Mouse (Mus musculus) heart, embryonic 15.5 days (tissue): ENCODE results near the gene Akr1b3. TPM values are rescaled to one million over a fixed set of nuclear protein-coding genes. Genes with fewer than 3 reads are reported as not detected.
"Not testable (repeated sequence)": the region's sequence is repeated elsewhere in the genome, so short reads cannot be mapped to it uniquely, and the experiment has no call there.

Source experiments
- ATAC-seq: fragments of 200-750 bp; cut with Nextera tagmentation; replicated peaks from 2 replicates; pipeline ENCODE4 v1.8.0; 2017; ENCODE audit warnings: low read depth, moderate TSS enrichment; ENCODE audit not compliant: insufficient number of reproducible peaks, insufficient read depth, low FRiP score
- H3K27ac ChIP-seq: fragments of 300-500 bp; sonication (generic); 2 replicates; pipeline ENCODE4 v1.5.1; 2015; ENCODE audit warnings: mild to moderate bottlenecking, inconsistent platforms
- H3K27me3 ChIP-seq: fragments of 300-500 bp; sonication (generic); 2 replicates; pipeline ENCODE4 v1.6.1; 2015; ENCODE audit warnings: inconsistent platforms
- H3K36me3 ChIP-seq: fragments of 300-500 bp; sonication (generic); 2 replicates; pipeline ENCODE4 v1.6.1; 2015; ENCODE audit warnings: mild to moderate bottlenecking, inconsistent platforms
- H3K4me1 ChIP-seq: fragments of 300-500 bp; sonication (generic); replicated peaks from 2 replicates; pipeline ENCODE4 v1.6.1; 2015; ENCODE audit warnings: inconsistent platforms
- H3K4me2 ChIP-seq: fragments of 300-500 bp; sonication (generic); 2 replicates; pipeline ENCODE4 v1.6.1; 2015; ENCODE audit warnings: inconsistent platforms, mild to moderate bottlenecking, moderate library complexity
- H3K4me3 ChIP-seq: fragments of 300-500 bp; sonication (generic); 2 replicates; pipeline ENCODE4 v1.5.1; 2015; ENCODE audit warnings: mild to moderate bottlenecking, inconsistent platforms
- H3K9ac ChIP-seq: fragments of 300-500 bp; sonication (generic); 2 replicates; pipeline ENCODE4 v1.6.1; 2015; ENCODE audit warnings: mild to moderate bottlenecking, inconsistent platforms
- H3K9me3 ChIP-seq: fragments of 300-500 bp; sonication (generic); replicated peaks from 2 replicates; pipeline ENCODE4 v1.6.1; 2016; ENCODE audit warnings: inconsistent platforms
- WGBS: fragments of 180-500 bp; shearing (Covaris S2); methylation state at CpG from one replicate; pipeline ENCODE4 v1.1.7; 2015; ENCODE audit warnings: mixed read lengths; 5-methylcytosine and 5-hydroxymethylcytosine counted together
- polyA plus RNA-seq: library from polyadenylated mRNA; unstranded; fragments of >200 nt; fragmentation: Nextera tagmentation; extraction: Ambion mirVana; gene quantifications from 2 replicates; pipeline ENCODE4 v1.2.1, GENCODE M21; 2015

The Akr1b3 gene
- polyA plus RNA-seq, 1 experiment from 2014 or later = 150 TPM

DNA sequence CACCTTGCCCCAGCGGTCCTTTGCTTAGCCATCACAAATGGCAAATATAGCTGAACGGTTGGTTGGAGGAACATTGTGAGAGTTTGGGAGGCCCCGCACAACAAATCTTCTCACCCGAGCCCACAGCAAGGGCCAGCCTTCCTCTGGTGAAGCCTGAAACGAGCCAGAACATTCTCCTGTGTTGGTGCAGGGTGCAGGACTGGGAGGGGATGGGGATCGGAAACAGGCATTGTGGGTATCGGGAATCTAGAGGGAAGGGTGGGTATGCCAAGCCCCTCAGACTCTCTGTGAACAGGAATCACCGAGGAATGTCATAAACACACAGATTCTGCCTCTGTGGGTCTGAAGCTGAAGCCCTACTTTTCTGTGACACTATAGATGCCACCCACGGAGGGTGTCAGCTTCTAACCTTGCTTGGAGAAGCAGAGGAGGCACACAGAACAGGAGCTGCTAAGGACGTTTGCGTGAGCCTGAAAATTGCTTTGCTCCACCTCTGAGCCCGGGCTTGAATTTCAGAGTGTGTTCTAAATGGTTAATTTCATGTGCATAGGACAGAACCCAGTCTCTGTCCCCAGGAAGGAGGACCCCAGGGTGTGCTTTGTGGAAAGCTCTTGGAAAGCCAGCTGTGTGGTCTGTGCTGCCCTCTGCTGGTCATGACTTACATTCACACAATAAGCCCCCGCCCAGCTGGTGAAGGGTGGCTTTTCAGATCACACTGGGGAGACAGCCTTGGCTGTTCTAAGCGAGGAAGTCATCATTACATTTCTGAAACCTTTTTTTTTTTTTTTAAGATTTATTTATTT, 29.0 kb upstream of the Akr1b3 start:
- Histone ChIP-seq H3K4me2 (peak overlapping the region; percentile 50), H3K9me3 (no peaks in the 10 kb centered on the region), H3K9ac (0 out of 2 replicates have a peak overlapping the region, but pooled peaks have one; percentile 25), H3K4me3 (peak overlapping the region; percentile 11; the same call in 1 of the 2 replicates), H3K4me1 (peaks cover 18% of the 10 kb centered on the region), H3K27me3 (no peaks in the 10 kb centered on the region), H3K27ac (no peak overlapping the region), H3K36me3 (no peaks in the 10 kb centered on the region)
- ATAC-seq = 0 out of 2 replicates have a peak, but pooled peaks have one; percentile 22
- WGBS = 39% methylated on average over 14 of the region's 14 CpGs

DNA sequence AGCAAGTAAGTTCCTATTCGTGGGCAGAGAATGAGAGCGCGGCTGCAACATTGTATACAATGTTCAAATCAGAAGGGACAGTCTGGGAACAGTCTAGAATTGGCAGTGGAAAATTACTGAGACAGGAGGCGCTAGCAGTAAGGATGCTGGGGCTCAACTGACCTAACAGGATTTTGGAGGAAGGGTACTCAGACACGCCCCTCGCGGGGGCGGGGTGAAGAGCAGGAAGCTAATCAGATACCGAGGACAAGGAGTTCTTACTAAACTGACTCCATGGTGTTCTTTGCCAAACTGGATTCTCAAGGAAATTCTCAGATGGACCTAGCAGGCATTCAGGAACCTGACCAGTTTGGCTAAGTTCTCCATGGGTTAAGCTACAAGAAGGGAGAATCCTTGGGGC, 27.7 kb upstream of the Akr1b3 start:
- ATAC-seq = no peak
- H3K27ac ChIP-seq = no peak overlapping the region
- H3K4me2 ChIP-seq = 0 out of 2 replicates have a peak overlapping the region, but pooled peaks have one; percentile 14
- peaks cover 18% of the 10 kb centered on the region for H3K4me1 ChIP-seq
- WGBS = 23% methylated on average over 9 of the region's 9 CpGs
- H3K9me3 ChIP-seq = no peaks in the 10 kb centered on the region
- no peak overlapping the region for H3K4me3 ChIP-seq
- H3K27me3 ChIP-seq = no peaks in the 10 kb centered on the region
- no peak overlapping the region for H3K9ac ChIP-seq
- H3K36me3 ChIP-seq = no peaks in the 10 kb centered on the region

- H3K4me3 ChIP-seq = no peak overlapping the region
- no peak overlapping the region for H3K9ac ChIP-seq
- H3K27me3 ChIP-seq = no peaks in the 10 kb centered on the region
- no peaks in the 10 kb centered on the region for H3K9me3 ChIP-seq
- 62% methylated on average over 10 of the region's 10 CpGs for WGBS
- peaks cover 18% of the 10 kb centered on the region for H3K4me1 ChIP-seq
- H3K27ac ChIP-seq = no peak overlapping the region
- no peak overlapping the region for H3K4me2 ChIP-seq
- H3K36me3 ChIP-seq = no peaks in the 10 kb centered on the region
- no peak for ATAC-seq
Measured at GRCm38 (mm10) chr6:34344135-34344850, 27.0 kb upstream of the Akr1b3 start.

- Histone ChIP-seq H3K4me2 (no peak overlapping the region), H3K27me3 (no peaks in the 10 kb centered on the region), H3K4me1 (peaks cover 18% of the 10 kb centered on the region), H3K9me3 (no peaks in the 10 kb centered on the region), H3K9ac (no peak overlapping the region), H3K4me3 (no peak overlapping the region), H3K27ac (no peak overlapping the region), H3K36me3 (no peaks in the 10 kb centered on the region)
- ATAC-seq = no peak
- 78% methylated on average over 6 of the region's 6 CpGs for WGBS
Measured at GRCm38 (mm10) chr6:34343426-34343825, 26.1 kb upstream of the Akr1b3 start.

GRCm38 (mm10) chr6:34342476-34342875, 25.2 kb upstream of the Akr1b3 start:
- H3K4me2 ChIP-seq = no peak overlapping the region
- no peak for ATAC-seq
- WGBS = 86% methylated on average over 2 of the region's 2 CpGs
- no peaks in the 10 kb centered on the region for H3K36me3 ChIP-seq
- H3K9ac ChIP-seq = no peak overlapping the region
- H3K4me3 ChIP-seq = no peak overlapping the region
- H3K27me3 ChIP-seq = no peaks in the 10 kb centered on the region
- peaks cover 18% of the 10 kb centered on the region for H3K4me1 ChIP-seq
- H3K27ac ChIP-seq = no peak overlapping the region
- H3K9me3 ChIP-seq = no peaks in the 10 kb centered on the region

GRCm38 (mm10) chr6:34341991-34342390, 24.7 kb upstream of the Akr1b3 start:
- Histone ChIP-seq H3K27ac (no peak overlapping the region), H3K36me3 (no peaks in the 10 kb centered on the region), H3K9me3 (no peaks in the 10 kb centered on the region), H3K4me3 (no peak overlapping the region), H3K4me1 (peaks cover 18% of the 10 kb centered on the region), H3K4me2 (no peak overlapping the region), H3K27me3 (no peaks in the 10 kb centered on the region), H3K9ac (no peak overlapping the region)
- WGBS = 62% methylated on average over 4 of the region's 4 CpGs
- no peak for ATAC-seq

- H3K4me3 ChIP-seq = no peak overlapping the region
- H3K4me1 ChIP-seq = peaks cover 3% of the 10 kb centered on the region; the same call in 1 of the 2 replicates
- ATAC-seq = no peak
- H3K27me3 ChIP-seq = no peaks in the 10 kb centered on the region
- no peaks in the 10 kb centered on the region for H3K36me3 ChIP-seq
- no peak overlapping the region for H3K4me2 ChIP-seq
- no peaks in the 10 kb centered on the region for H3K9me3 ChIP-seq
- no peak overlapping the region for H3K9ac ChIP-seq
- 79% methylated on average over 2 of the region's 2 CpGs for WGBS
- H3K27ac ChIP-seq = no peak overlapping the region
Measured at GRCm38 (mm10) chr6:34337799-34338198, 20.5 kb upstream of the Akr1b3 start.

- WGBS = 72% methylated on average over 5 of the region's 5 CpGs
- ATAC-seq = no peak
- Histone ChIP-seq H3K4me2 (no peak overlapping the region), H3K4me1 (peaks cover 8% of the 10 kb centered on the region; the same call in 1 of the 2 replicates), H3K9me3 (no peaks in the 10 kb centered on the region), H3K4me3 (no peak overlapping the region), H3K36me3 (no peaks in the 10 kb centered on the region), H3K27me3 (no peaks in the 10 kb centered on the region), H3K9ac (no peak overlapping the region), H3K27ac (no peak overlapping the region)
Measured at GRCm38 (mm10) chr6:34334673-34335072, 17.4 kb upstream of the Akr1b3 start.

- not testable (repeated sequence) for H3K36me3 ChIP-seq, H3K27ac ChIP-seq, ATAC-seq, H3K9me3 ChIP-seq, H3K27me3 ChIP-seq, H3K9ac ChIP-seq, H3K4me2 ChIP-seq, H3K4me3 ChIP-seq, H3K4me1 ChIP-seq
- WGBS = 85% methylated on average over 12 of the region's 12 CpGs
Measured at GRCm38 (mm10) chr6:34331804-34332203, 14.5 kb upstream of the Akr1b3 start.

DNA sequence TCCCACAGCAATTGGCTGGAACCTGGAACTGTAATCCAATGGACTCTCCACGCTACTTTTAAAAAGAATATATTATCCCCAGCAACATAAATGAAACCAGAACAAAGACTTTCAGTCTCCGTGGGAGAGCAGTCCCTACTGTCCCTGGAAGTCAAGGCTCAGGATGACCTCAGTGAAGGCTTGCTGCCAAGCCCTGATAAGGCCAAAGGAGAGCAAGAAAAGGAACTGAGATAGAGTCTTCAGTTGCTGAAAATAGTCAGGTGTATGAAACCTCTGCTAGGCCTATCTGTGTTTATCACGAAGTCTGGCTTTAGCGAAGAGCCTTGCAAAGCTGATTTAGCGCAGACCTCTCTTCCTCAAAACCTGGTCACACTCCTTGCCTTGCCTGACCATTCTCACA, 14.1 kb upstream of the Akr1b3 start:
- WGBS = 38% methylated on average over 5 of the region's 5 CpGs
- Histone ChIP-seq H3K9me3 (no peaks in the 10 kb centered on the region), H3K4me1 (peaks cover 8% of the 10 kb centered on the region; the same call in 1 of the 2 replicates), H3K27me3 (no peaks in the 10 kb centered on the region), H3K27ac (no peak overlapping the region), H3K4me2 (no peak overlapping the region), H3K4me3 (no peak overlapping the region), H3K36me3 (no peaks in the 10 kb centered on the region), H3K9ac (no peak overlapping the region)
- ATAC-seq = no peak

- ATAC-seq = no peak
- Histone ChIP-seq H3K27ac (no peak overlapping the region), H3K4me3 (no peak overlapping the region), H3K9ac (no peak overlapping the region), H3K27me3 (no peaks in the 10 kb centered on the region), H3K36me3 (no peaks in the 10 kb centered on the region), H3K4me2 (no peak overlapping the region), H3K4me1 (peaks cover 6% of the 10 kb centered on the region), H3K9me3 (no peaks in the 10 kb centered on the region)
- 89% methylated on average over 7 of the region's 7 CpGs for WGBS
Measured at GRCm38 (mm10) chr6:34322121-34322520, 4.8 kb upstream of the Akr1b3 start.
